Mouse (Mus musculus): Measurements from ENCODE around the gene Pola1. TPM values are rescaled to one million over a fixed set of nuclear protein-coding genes. Genes with fewer than 3 reads are reported as not detected.

Pola1 gene
- total RNA-seq (2021), result 1 to 10 TPM; 2.1 to 2.2 TPM
- long read RNA-seq, experiment 1, result 0 reads
- long read RNA-seq, experiment 2, result 0 reads

DNA sequence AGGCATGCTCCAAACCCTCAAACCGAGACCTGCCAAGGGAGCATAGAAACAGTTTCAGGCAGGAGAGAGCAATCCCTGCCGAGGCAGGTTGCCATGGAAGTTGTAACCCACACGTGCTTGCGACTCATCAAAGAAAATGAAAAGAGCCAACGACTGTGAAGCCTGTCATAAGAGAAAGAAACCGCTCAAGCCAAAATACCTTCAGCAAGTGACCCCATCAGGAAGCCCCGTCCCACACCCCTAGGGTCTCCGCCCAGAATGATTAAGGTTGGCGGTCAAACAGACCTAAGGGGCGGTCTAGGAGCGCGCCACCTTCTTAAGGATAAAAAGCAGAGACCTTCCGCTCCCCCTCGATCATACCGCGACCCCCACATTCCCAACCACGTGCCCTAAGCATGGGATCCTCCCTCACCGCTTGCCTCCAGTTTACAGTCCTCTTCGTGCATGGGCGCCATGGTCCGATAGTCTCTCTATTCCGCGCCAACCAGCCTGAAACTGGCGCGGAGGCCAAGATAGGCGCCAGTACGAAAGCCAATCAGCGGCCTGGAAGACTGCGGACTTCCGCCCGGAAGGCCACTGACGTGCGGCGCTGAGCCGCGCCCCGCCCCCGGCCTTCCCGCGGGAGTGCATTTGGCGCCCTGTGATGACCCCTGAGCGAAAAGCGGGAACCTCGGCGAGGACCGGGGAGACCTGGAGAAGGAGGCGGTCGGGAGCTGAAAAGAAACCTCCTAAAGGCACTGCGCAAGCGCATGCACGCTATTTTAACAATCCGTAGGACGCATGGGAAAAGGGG is at the start of gene Pola1:
TSS of gene Pola1 (minus strand) at position 499 of the 793 bp plus-strand sequence.
- intact Hi-C loops (cut with DNase I), result no loop called here
- peak within 1 kb of the TSS; percentile 76 for H3K27ac ChIP-seq
- peak within 1 kb of the TSS; percentile 80 for H3K4me3 ChIP-seq
- DNase-seq, result peak; percentile 91
- TF ChIP-seq CTCF (IDR thresholded peaks at IDR 0.05), result no peak

- no peak for DNase-seq
- TF ChIP-seq CTCF (IDR thresholded peaks at IDR 0.05), result no peak
- Histone ChIP-seq H3K27ac (no peak overlapping the region), H3K4me3 (no peak overlapping the region)
- intact Hi-C loops (cut with DNase I), result no loop called here
Observed at GRCm38 (mm10) chrX:93676228-93676627, 44.3 kb upstream of the Pola1 start.

DNA sequence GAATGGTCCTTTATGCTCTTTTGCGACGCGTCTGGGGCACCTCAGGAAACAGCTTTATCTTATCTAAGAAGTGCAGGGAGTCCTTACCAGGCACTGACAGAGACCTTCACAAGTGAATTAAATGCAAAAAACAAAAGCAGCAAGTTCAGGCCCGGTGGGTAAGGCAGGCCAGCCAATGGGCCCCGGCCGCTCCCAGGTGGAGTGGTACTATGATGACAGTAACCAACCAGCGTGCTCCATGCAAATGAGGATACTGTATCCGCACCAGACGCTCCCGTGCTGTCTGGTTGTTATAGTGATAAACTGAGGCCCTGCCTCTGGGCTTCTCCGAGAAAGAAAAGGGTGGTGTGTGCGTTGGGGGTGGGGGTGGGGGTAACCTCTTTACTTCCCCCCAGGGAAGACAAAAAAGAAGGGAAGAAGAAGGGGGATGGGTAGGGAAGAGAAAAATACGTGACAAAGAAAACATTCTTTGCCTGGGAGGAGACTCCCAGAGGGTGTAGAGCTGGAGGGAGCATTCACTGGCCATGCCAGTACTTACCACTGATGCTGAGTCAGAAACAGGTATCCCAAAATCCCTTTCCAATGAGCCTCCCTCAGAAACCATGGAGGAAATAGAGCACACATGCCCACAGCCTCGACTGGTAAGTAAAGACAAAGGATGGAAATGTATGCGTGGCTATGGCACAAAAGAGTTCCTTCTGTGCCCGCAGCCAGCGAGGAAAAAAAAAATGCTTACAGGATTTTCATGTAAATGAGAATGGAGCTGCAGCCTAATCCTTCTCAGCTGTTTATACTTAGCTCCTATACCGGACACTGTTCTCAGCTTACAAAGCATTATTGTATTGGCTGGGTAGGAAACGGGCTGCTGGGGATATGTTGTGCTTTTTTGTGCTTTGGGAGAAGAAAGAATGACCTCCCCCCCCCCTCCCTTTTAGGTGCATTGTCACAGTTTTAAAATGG is 43.2 kb upstream of the Pola1 start:
- TF ChIP-seq CTCF (IDR thresholded peaks at IDR 0.05), result no peak
- Histone ChIP-seq H3K27ac (no peak overlapping the region), H3K4me3 (peak overlapping the region; percentile 57)
- peak; percentile 28 for DNase-seq
- intact Hi-C loops (cut with DNase I), result no loop called here

DNA sequence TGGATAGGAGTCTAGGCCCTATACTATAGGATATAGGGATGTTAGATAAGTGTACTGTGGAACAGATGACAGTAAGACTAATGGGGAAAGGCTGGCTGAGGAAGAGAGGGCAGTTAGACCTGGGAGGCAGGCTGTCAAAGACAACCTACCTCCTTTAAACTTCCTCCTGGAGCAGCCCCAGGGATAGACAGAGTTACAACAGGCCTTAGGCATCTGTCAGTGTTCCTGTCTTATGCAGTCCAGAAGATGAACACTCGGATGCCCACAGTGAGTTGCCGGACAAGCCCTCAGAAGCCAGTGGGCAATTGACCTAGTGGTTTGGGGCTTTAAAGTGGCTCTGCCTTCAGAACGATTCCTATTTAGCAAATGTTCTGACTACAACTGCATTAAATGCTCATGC is 42.5 kb upstream of the Pola1 start:
- DNase-seq, result no peak
- H3K27ac ChIP-seq, result no peak overlapping the region
- H3K4me3 ChIP-seq, result peak overlapping the region; percentile 57
- intact Hi-C loops (cut with DNase I), result no loop called here
- TF ChIP-seq CTCF (IDR thresholded peaks at IDR 0.05), result no peak

DNA sequence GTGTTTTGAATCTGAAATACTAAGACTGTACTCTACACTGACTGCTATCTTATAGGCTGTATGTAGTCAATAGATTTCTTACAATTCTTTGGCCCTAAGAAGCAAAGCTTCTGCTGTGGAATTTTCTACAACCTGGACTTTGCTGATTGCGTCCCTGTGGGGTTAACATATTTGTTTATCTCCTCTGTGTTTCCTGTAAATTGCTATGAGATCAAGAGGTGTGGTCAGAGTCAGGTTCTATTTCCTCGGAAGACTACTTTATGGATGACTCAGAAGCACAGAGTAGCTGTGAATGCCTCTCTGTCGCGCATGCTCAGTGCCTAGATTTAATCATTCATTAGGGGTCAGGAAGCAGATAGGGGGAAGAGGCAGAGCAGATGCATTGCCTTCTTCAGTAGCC is 32.8 kb upstream of the Pola1 start:
- intact Hi-C loops (cut with DNase I), result no loop called here
- no peak for DNase-seq
- no peak overlapping the region for H3K4me3 ChIP-seq
- no peak for TF ChIP-seq CTCF (IDR thresholded peaks at IDR 0.05)
- H3K27ac ChIP-seq, result no peak overlapping the region

GRCm38 (mm10) chrX:93663919-93664586 is 32.1 kb upstream of the Pola1 start:
- intact Hi-C loops (cut with DNase I), result no loop called here
- no peak for TF ChIP-seq CTCF (IDR thresholded peaks at IDR 0.05)

DNA sequence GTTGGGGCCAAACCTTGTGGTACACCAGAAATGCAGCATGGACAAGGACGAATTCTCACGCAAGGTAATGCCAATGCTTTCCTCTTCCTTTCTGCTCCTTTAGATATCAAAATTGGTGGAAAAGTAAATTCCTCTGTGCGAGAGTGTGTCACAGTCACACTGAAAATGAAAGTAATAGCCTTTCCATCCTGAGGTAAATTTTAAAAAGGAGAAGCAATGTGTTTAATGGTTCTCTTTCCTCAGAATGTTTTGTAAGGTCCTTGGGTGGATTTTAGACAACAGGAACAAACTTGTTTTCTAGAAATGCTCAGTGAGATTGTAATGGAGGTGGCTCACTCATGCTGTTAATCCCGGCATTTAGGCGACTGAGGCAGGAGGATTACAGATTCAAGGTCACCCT is 23.2 kb upstream of the Pola1 start:
- no peak for DNase-seq
- H3K27ac ChIP-seq, result no peak overlapping the region
- no peak for TF ChIP-seq CTCF (IDR thresholded peaks at IDR 0.05)
- intact Hi-C loops (cut with DNase I), result no loop called here
- H3K4me3 ChIP-seq, result no peak overlapping the region

More at GRCm38 (mm10) chrX:93663919-93664586, 32.1 kb upstream of the Pola1 start:
- DNase-seq, result no peak
- Histone ChIP-seq H3K27ac (no peak overlapping the region), H3K4me3 (no peak overlapping the region)

DNA sequence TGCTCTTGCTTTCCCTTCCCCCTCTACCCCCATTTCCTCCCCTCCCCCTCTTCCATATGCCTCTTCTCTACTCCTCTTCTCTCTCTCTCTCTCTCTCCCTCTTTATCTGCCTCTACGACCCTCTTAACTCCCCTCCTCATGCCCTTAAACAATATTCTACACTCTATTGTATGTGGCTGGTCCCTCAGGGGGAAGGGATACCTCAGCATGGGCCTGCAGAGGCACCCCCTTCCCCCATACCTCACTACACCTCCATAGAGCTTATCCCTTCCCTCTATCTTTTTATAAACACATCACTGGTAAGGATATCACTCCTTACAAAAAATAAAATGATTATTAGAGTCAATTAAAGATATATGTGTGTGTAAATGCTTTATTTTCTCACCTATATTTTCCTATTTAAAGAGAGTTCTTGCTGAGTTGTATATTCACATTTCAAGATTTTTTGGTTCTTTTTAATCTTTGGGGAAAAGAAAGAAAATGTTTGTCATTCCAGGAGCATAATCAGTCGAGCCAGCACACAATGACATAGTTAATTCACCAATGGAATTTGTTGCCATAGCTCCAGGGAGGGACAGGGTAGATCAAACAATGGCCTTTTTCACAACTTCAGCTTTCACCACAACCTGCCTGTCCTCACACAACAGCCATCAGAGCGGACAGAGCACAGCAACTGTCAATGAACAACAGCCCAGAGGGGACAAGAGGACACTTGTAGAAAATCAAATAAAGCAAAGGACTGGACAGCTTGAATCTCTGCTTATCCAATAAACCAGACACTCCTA is 22.5 kb upstream of the Pola1 start, which contains the start of gene Pcyt1b:
TSS of gene Pcyt1b (plus strand) at position 646 of the 785 bp plus-strand sequence.
- TF ChIP-seq CTCF (IDR thresholded peaks at IDR 0.05), result no peak
- intact Hi-C loops (cut with DNase I), result no loop called here
- H3K27ac ChIP-seq, result no peak within 1 kb of the TSS
- no peak for DNase-seq
- H3K4me3 ChIP-seq, result no peak within 1 kb of the TSS

GRCm38 (mm10) chrX:93650738-93651137 is 18.8 kb upstream of the Pola1 start:
- intact Hi-C loops (cut with DNase I), result no loop called here
- DNase-seq, result no peak
- no peak for TF ChIP-seq CTCF (IDR thresholded peaks at IDR 0.05)
- H3K4me3 ChIP-seq, result no peak overlapping the region
- no peak overlapping the region for H3K27ac ChIP-seq

GRCm38 (mm10) chrX:93644022-93644421 is 12.1 kb upstream of the Pola1 start:
- Histone ChIP-seq H3K27ac (no peak overlapping the region), H3K4me3 (no peak overlapping the region)
- TF ChIP-seq CTCF (IDR thresholded peaks at IDR 0.05), result no peak
- intact Hi-C loops (cut with DNase I), result no loop called here
- no peak for DNase-seq

- Histone ChIP-seq H3K27ac (no peak overlapping the region), H3K4me3 (no peak overlapping the region)
- no peak for TF ChIP-seq CTCF (IDR thresholded peaks at IDR 0.05)
- DNase-seq, result no peak
- intact Hi-C loops (cut with DNase I), result no loop called here
Observed at GRCm38 (mm10) chrX:93643600-93643999, 11.6 kb upstream of the Pola1 start.

All from gastrocnemius, adult 2 months (tissue).